Mouse (Mus musculus): ENCODE results near the gene Robo1.

Robo1 gene

GRCm38 (mm10) chr16:72765128-72765913 lies 457.2 kb downstream of the Robo1 start:
- DNase-seq: no peak

DNA sequence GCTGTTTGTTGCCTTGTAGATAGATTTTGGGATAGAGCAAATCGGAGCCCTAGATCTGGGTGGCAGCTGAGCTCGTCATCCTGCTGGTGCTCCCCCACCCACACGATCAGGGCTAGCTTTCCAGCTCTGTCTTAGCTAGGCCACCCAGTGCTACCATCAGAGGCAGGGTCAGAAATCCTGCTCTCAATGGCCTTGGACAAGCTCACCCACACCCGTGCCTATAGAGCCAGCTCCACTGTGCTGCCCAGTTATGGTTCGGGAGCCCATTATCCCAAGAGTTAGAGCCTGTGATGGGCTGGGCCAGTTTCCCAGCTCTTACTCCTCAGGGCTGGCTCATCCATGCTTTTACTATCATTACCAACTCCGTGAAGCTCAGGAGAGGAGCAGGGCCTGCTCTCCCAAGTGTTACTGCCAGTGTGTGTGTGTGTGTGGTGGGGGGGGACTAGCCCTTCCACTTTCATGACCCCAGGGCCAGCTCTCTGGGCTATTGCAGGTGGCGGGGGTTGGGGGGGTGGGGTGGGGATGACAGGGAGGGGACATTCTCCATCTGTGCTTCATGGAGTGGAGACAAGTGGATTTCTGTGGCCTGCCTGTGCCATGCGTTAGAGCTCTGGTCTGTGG lies 461.2 kb downstream of the Robo1 start:
- DNase-seq: no peak

- no peak for DNase-seq
Observed at GRCm38 (mm10) chr16:72772348-72772747, 464.2 kb downstream of the Robo1 start.

DNA sequence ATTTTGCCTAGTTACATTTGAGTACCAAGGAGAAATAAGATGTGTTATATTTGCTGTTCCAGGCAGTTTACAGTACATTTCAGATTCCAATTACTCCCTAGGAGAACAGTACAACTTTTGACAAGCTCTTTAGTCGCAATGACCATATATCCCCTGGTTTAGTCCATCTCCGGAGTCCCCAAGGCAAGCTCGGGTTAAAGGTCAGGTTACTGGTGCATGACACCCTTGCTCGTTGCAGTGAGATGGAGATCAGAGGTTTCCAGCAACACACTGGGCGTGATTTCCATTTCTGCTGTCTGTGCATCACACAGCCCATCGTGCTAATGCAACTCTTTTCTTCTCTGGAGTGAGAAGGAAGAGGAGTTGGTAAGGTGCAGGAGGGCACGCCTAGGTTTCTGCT lies 464.9 kb downstream of the Robo1 start:
- DNase-seq: no peak

- no peak for DNase-seq
Observed at GRCm38 (mm10) chr16:72778520-72778919, 470.4 kb downstream of the Robo1 start.

DNA sequence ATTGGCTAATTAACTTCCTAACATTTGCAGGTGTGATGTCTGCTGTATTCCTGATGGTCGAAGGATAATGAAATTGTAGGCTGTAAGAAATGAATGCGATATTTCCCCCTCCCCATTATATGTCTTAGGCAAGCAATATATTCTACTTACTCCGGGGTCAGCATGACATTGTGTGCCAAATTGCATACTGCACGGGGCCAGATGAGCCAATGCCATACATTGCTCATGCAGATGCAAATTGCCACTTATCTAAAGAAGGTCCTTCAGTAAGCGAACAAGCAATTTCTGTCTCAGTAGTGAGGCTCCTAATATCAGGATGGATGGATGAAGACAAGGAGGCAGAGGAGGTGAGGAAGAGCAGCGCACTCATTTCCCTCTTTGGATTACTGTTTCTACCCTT lies 474.1 kb downstream of the Robo1 start:
- no peak for DNase-seq

- DNase-seq: no peak
Observed at GRCm38 (mm10) chr16:72786079-72786478, 478.0 kb downstream of the Robo1 start.

- no peak for DNase-seq
Observed at GRCm38 (mm10) chr16:72786636-72787035, 478.5 kb downstream of the Robo1 start.

- DNase-seq: no peak
Observed at GRCm38 (mm10) chr16:72788017-72788416, 479.9 kb downstream of the Robo1 start.

GRCm38 (mm10) chr16:72791181-72791705 lies 483.1 kb downstream of the Robo1 start:
- no peak for DNase-seq

GRCm38 (mm10) chr16:72794692-72795378 lies 486.7 kb downstream of the Robo1 start:
- DNase-seq: no peak

- no peak for DNase-seq
Observed at GRCm38 (mm10) chr16:72795379-72795712, 487.2 kb downstream of the Robo1 start.

GRCm38 (mm10) chr16:72798405-72798949 lies 490.4 kb downstream of the Robo1 start:
- no peak for DNase-seq

GRCm38 (mm10) chr16:72800121-72800749 lies 492.1 kb downstream of the Robo1 start:
- DNase-seq: no peak

GRCm38 (mm10) chr16:72800788-72801187 lies 492.7 kb downstream of the Robo1 start:
- DNase-seq: no peak

DNA sequence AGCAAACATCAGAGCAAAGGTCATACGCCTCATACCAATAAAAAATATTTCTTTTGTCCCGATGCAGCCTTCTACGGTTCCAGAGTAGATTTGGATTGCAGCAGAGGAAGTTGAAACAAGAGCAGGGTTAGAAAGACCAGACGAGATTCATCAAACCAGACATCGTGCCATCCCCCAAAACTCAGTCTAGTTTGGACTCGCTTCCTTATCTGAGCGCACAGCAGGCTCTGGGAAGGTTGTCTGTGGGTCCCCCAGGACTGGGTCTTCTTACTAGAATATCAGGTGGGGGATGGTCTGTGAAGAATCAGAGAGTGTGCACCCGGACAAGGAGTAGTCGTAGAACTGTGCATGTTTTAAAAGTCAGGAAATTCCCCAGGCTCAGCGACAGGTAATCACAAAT lies 500.2 kb downstream of the Robo1 start:
- no peak for DNase-seq

DNA sequence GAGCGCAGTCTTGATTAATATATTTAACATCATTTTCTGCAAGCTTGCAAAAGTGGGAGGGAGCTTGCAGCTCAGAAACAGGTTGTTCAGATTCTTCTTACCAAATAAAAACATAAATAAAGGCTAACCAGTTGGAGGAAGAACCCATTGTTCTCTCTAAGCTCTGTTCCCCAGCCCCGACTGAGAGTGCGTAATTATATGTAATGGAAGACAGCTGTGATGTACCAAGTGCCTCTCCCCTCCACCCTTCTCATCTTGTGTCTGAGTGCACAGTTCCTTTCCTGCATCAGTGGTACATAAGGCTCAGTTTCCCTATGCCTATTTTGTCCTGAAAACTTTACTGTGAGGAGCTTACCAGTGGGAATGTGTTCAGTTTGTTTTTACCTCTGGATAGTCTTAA lies 502.8 kb downstream of the Robo1 start:
- DNase-seq: no peak

- no peak for DNase-seq
Observed at GRCm38 (mm10) chr16:72811494-72811893, 503.4 kb downstream of the Robo1 start.

DNA sequence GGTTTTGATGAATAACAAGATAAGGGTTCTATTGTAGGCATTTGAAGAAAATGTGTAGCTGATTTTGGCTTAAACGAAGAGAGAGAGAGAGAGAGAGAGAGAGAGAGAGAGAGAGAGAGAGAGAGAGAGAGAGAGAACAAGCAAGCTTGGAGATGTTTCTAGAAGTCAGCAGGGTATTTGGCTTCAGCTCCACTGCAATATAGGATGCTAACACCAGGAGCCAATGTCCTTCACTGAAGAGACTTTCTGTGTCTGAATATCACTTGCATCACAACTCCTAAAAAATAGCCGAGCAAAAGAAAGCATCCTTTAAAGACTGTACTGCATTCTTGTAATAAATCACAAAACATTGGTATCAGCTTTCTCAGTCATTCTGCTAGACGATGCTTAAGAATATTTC lies 503.8 kb downstream of the Robo1 start:
- DNase-seq: no peak

- DNase-seq: no peak
Observed at GRCm38 (mm10) chr16:72828381-72828780, 520.3 kb downstream of the Robo1 start.

- no peak for DNase-seq
Observed at GRCm38 (mm10) chr16:72829530-72829929, 521.4 kb downstream of the Robo1 start.

DNA sequence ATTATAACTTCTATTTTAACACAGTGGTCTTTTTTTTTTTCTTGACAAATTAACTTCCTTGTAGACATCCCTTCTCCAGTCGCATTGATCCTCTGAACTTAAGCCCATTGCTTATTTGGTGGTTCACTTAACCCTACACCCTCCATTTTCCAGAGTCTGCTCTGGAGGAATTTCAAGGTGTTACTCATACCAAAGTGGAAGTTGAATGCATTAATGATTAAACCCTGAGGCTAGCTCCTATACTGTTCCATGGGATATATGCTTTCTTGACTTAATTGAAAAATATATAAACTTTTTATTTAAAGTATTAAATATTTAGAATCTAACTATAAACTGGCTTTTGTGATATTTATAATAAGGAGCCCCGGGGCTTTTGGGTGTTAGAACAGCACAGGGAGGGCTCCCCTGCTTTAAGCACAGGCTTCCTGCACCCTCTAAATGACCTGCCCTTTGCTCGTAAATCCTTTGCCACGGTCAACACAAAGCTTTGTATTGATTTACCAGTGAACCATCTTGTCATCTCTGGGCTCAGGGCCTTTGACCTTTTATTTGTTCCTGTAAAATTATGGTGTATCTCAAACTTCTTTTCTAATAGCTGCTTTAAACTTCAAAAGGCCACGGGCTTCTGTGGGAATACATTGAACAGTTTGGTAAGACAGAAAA lies 522.4 kb downstream of the Robo1 start:
- DNase-seq: no peak

DNA sequence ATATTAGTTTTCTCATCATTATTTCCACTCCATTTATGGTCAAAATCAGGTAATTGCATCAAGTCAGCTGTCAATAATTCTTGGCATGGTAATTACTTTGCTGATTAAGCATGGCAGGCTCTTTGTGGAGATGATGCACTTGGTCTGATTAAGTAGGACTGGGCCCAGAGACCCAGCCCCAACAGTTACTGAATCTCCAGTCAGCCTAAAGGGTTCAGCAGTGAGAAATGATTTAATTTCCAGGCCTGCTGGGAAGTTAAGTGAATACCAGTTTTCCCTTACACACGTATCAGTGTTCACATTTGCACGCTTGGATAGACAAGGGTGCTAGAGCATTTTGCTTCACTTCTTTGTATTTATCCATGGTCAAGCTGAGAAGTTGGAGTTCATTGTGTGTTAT lies 526.2 kb downstream of the Robo1 start:
- DNase-seq: no peak

Measured in kidney, adult 8-10 months (tissue).